Mouse (Mus musculus): ENCODE data around the gene Cdsn. TPM values are rescaled to one million over a fixed set of nuclear protein-coding genes. Genes with fewer than 3 reads are reported as not detected.

Gene Cdsn
- polyA plus RNA-seq, 1 experiment = not detected

- Histone ChIP-seq H3K4me3 (replicated peaks; ENCODE audit: control insufficient read depth, low read depth, low read length) (no peak overlapping the region), H3K27ac (ENCODE audit: control insufficient read depth, insufficient read depth, low read depth, low read length, poor library complexity) (no peak overlapping the region), H3K4me1 (ENCODE audit: control insufficient read depth, insufficient read depth, low read length) (no peaks in the 10 kb centered on the region)
- 31% methylated on average over 9 of the region's 9 CpGs for whole genome bisulfite sequencing
- no peak for TF ChIP-seq POLR2A (IDR thresholded peaks at IDR 0.05; ENCODE audit: borderline replicate concordance, control insufficient read depth, low read depth, low read length)
- TF ChIP-seq CTCF (IDR thresholded peaks at IDR 0.05; ENCODE audit: control insufficient read depth, insufficient read depth, low read length) = no peak
These were observed 15.8 kb downstream of the Cdsn start for GRCm38 (mm10) chr17:35567767-35568166.

GRCm38 (mm10) chr17:35569091-35569944, 17.4 kb downstream of the Cdsn start:
- TF ChIP-seq POLR2A (IDR thresholded peaks at IDR 0.05; ENCODE audit: borderline replicate concordance, control insufficient read depth, low read depth, low read length) (no peak), CTCF (IDR thresholded peaks at IDR 0.05; ENCODE audit: control insufficient read depth, insufficient read depth, low read length) (no peak)
- 4% methylated on average over 28 of the region's 28 CpGs for WGBS
- Histone ChIP-seq H3K4me1 (ENCODE audit: control insufficient read depth, insufficient read depth, low read length) (no peaks in the 10 kb centered on the region), H3K27ac (ENCODE audit: control insufficient read depth, insufficient read depth, low read depth, low read length, poor library complexity) (no peak overlapping the region), H3K4me3 (replicated peaks; ENCODE audit: control insufficient read depth, low read depth, low read length) (no peak overlapping the region)

- Histone ChIP-seq H3K4me3 (replicated peaks; ENCODE audit: control insufficient read depth, low read depth, low read length) (no peak overlapping the region), H3K4me1 (ENCODE audit: control insufficient read depth, insufficient read depth, low read length) (no peaks in the 10 kb centered on the region), H3K27ac (ENCODE audit: control insufficient read depth, insufficient read depth, low read depth, low read length, poor library complexity) (no peak overlapping the region)
- 77% methylated on average over 14 of the region's 14 CpGs for WGBS
- no peak for TF ChIP-seq CTCF (IDR thresholded peaks at IDR 0.05; ENCODE audit: control insufficient read depth, insufficient read depth, low read length)
- TF ChIP-seq POLR2A (IDR thresholded peaks at IDR 0.05; ENCODE audit: borderline replicate concordance, control insufficient read depth, low read depth, low read length) = no peak
These were observed 18.9 kb downstream of the Cdsn start for GRCm38 (mm10) chr17:35570836-35571235.

- 91% methylated on average over 7 of the region's 7 CpGs for WGBS
These were observed 19.5 kb downstream of the Cdsn start for GRCm38 (mm10) chr17:35571477-35571876.

GRCm38 (mm10) chr17:35578211-35578610, 26.3 kb downstream of the Cdsn start:
- WGBS = 22% methylated on average over 6 of the region's 6 CpGs
- Histone ChIP-seq H3K27ac (ENCODE audit: control insufficient read depth, insufficient read depth, low read depth, low read length, poor library complexity) (no peak overlapping the region), H3K4me1 (ENCODE audit: control insufficient read depth, insufficient read depth, low read length) (no peaks in the 10 kb centered on the region), H3K4me3 (replicated peaks; ENCODE audit: control insufficient read depth, low read depth, low read length) (no peak overlapping the region)
- no peak for TF ChIP-seq POLR2A (IDR thresholded peaks at IDR 0.05; ENCODE audit: borderline replicate concordance, control insufficient read depth, low read depth, low read length)
- peak; percentile 99 for TF ChIP-seq CTCF (IDR thresholded peaks at IDR 0.05; ENCODE audit: control insufficient read depth, insufficient read depth, low read length)

More at GRCm38 (mm10) chr17:35571477-35571876, 19.5 kb downstream of the Cdsn start:
- Histone ChIP-seq H3K27ac (ENCODE audit: control insufficient read depth, insufficient read depth, low read depth, low read length, poor library complexity) (no peak overlapping the region), H3K4me1 (ENCODE audit: control insufficient read depth, insufficient read depth, low read length) (no peaks in the 10 kb centered on the region), H3K4me3 (replicated peaks; ENCODE audit: control insufficient read depth, low read depth, low read length) (no peak overlapping the region)
- TF ChIP-seq CTCF (IDR thresholded peaks at IDR 0.05; ENCODE audit: control insufficient read depth, insufficient read depth, low read length) (no peak), POLR2A (IDR thresholded peaks at IDR 0.05; ENCODE audit: borderline replicate concordance, control insufficient read depth, low read depth, low read length) (no peak)

GRCm38 (mm10) chr17:35582900-35583299, 31.0 kb downstream of the Cdsn start:
- TF ChIP-seq CTCF (IDR thresholded peaks at IDR 0.05; ENCODE audit: control insufficient read depth, insufficient read depth, low read length) (peak; percentile 75), POLR2A (IDR thresholded peaks at IDR 0.05; ENCODE audit: borderline replicate concordance, control insufficient read depth, low read depth, low read length) (no peak)
- H3K4me3 ChIP-seq (replicated peaks; ENCODE audit: control insufficient read depth, low read depth, low read length) = no peak overlapping the region
- no peak overlapping the region for H3K27ac ChIP-seq (ENCODE audit: control insufficient read depth, insufficient read depth, low read depth, low read length, poor library complexity)
- WGBS = 96% methylated on average over 1 of the region's 1 CpGs
- H3K4me1 ChIP-seq (ENCODE audit: control insufficient read depth, insufficient read depth, low read length) = no peaks in the 10 kb centered on the region

- Histone ChIP-seq H3K4me1 (ENCODE audit: control insufficient read depth, insufficient read depth, low read length) (no peaks in the 10 kb centered on the region), H3K4me3 (replicated peaks; ENCODE audit: control insufficient read depth, low read depth, low read length) (no peak overlapping the region), H3K27ac (ENCODE audit: control insufficient read depth, insufficient read depth, low read depth, low read length, poor library complexity) (no peak overlapping the region)
- TF ChIP-seq CTCF (IDR thresholded peaks at IDR 0.05; ENCODE audit: control insufficient read depth, insufficient read depth, low read length) (peak; percentile 83), POLR2A (IDR thresholded peaks at IDR 0.05; ENCODE audit: borderline replicate concordance, control insufficient read depth, low read depth, low read length) (no peak)
- WGBS = 17% methylated on average over 16 of the region's 16 CpGs
These were observed 32.5 kb downstream of the Cdsn start for GRCm38 (mm10) chr17:35584330-35584937.

- no peaks in the 10 kb centered on the region for H3K4me1 ChIP-seq (ENCODE audit: control insufficient read depth, insufficient read depth, low read length)
- no peak overlapping the region for H3K27ac ChIP-seq (ENCODE audit: control insufficient read depth, insufficient read depth, low read depth, low read length, poor library complexity)
- TF ChIP-seq CTCF (IDR thresholded peaks at IDR 0.05; ENCODE audit: control insufficient read depth, insufficient read depth, low read length) (no peak), POLR2A (IDR thresholded peaks at IDR 0.05; ENCODE audit: borderline replicate concordance, control insufficient read depth, low read depth, low read length) (no peak)
- H3K4me3 ChIP-seq (replicated peaks; ENCODE audit: control insufficient read depth, low read depth, low read length) = no peak overlapping the region
- 55% methylated on average over 1 of the region's 1 CpGs for WGBS
These were observed 35.4 kb downstream of the Cdsn start for GRCm38 (mm10) chr17:35587291-35587690.
